ENCODE assay signal across 11 mouse cellular contexts in the genomic region with DNA sequence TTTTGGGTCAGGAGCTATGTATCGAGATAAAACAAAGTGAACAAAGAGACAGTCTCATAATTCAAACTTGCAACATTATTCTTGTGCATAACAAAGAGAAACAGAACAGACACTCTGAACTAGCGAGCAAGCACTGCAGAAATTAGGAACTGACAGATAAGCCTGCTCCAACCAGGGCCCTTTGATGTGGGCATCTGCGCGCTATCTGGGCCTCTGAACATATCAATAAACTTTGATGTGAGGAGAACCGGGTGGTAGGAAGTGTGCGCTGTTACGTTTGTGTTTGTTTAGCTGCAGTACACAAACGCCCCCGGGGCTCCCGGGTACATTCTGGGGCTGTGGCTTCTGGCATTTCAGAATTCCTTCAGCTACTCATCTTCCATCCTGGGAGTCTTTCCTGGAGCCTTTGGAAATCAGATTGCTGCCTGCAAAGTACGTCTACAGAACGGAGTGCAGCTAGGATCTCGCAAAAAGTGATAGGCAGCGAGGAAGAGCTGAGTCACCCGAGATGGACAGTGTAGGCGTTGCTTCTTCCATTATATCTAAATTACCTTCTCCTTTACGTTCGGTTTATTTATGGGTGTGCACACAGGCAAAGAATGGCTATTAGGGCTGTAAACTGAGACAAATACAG.
DNase-seq lines count a peak whose midpoint lies in the region; ATAC-seq and TF ChIP-seq lines count a peak whose summit lies in the region.
"Had no signal": no experiment of that assay in that cellular context is flagged by ENCODE, and none has a peak within 500 bp of the region (broad histone marks: within the 10 kb centered on the region; RNA-seq: fewer than 3 reads in every experiment).

No protein-coding gene starts in this region.

- no peaks in the 10 kb centered on the region for H3K9me3 ChIP-seq in heart, embryonic 15.5 days (replicated peaks)
- H3K9me3 ChIP-seq: liver, embryonic 13.5 days had no signal

- ATAC-seq in heart, embryonic 15.5 days (replicated peaks; ENCODE audit: insufficient number of reproducible peaks, insufficient read depth, low FRiP score, low read depth) = no peak
- ATAC-seq: forebrain, postnatal 0 days had no signal

- peak overlapping the region; percentile 35 for H3K27ac ChIP-seq in heart, embryonic 15.5 days
- no peak overlapping the region for H3K27ac ChIP-seq in spleen, adult 2 months (ENCODE audit: insufficient read depth, low read length)
- H3K27ac ChIP-seq: liver, embryonic 13.5 days had no signal

- H3K4me2 ChIP-seq in heart, embryonic 15.5 days = peak overlapping the region; percentile 16; the same call in 1 of the 2 replicates
- H3K4me2 ChIP-seq: liver, embryonic 13.5 days had no signal

- H3K4me1 ChIP-seq in heart, embryonic 15.5 days (replicated peaks) = peaks cover 36% of the 10 kb centered on the region
- H3K4me1 ChIP-seq in spleen, adult 2 months (ENCODE audit: control insufficient read depth, insufficient read depth, insufficient read length) = no peaks in the 10 kb centered on the region

- H3K36me3 ChIP-seq in heart, embryonic 15.5 days = no peaks in the 10 kb centered on the region
- no peaks in the 10 kb centered on the region for H3K36me3 ChIP-seq in spleen, adult 2 months (ENCODE audit: control insufficient read depth, insufficient read depth, low read length)
- H3K36me3 ChIP-seq: liver, embryonic 13.5 days had no signal

- no peak for DNase-seq in heart, postnatal 10 days
- peak; percentile 17 to 45 for DNase-seq in spleen, adult 2 months (ENCODE audit: low read depth in 1 of 2, low spot score in 2 of 2)
- DNase-seq in spleen, adult 18-20 months = no peak
- peak; percentile 24 to 56 for DNase-seq in lung, postnatal 4 days
- no peak for DNase-seq in cerebellum, adult 9-11 months
- no peak for DNase-seq in frontal cortex, postnatal 36 days (ENCODE audit: low spot score in 2 of 2)
- no peak for DNase-seq in layer of hippocampus, postnatal 10 days (ENCODE audit: low spot score in 2 of 2)
- DNase-seq: cerebellum, adult 2 months; forebrain, postnatal 0 days; liver, embryonic 13.5 days had no signal

- intact Hi-C loops in heart, postnatal 10 days (cut with DNase I) = loop anchor here (5.0 kb wide), 1 partner anchor 230 kb away; the partner anchor contains the start of gene Sipa1l2

- no peak for TF ChIP-seq CTCF in spleen, adult 2 months (IDR thresholded peaks at IDR 0.05; ENCODE audit: extremely low read depth, insufficient read depth, insufficient read length, insufficient replicate concordance)

- TF ChIP-seq POLR2A in spleen, adult 2 months (IDR thresholded peaks at IDR 0.05; ENCODE audit: low read depth, low read length) = no peak

- WGBS in heart, embryonic 15.5 days = 22% methylated on average over 18 of the region's 18 CpGs
- WGBS in spleen, adult 2 months = 58% methylated on average over 18 of the region's 18 CpGs

- H3K27me3 ChIP-seq in heart, embryonic 15.5 days = no peaks in the 10 kb centered on the region
- H3K27me3 ChIP-seq in spleen, adult 2 months (ENCODE audit: control insufficient read depth, insufficient read depth, low read length) = no peaks in the 10 kb centered on the region
- H3K27me3 ChIP-seq: liver, embryonic 13.5 days had no signal

- H3K9ac ChIP-seq in heart, embryonic 15.5 days = 0 out of 2 replicates have a peak overlapping the region, but pooled peaks have one; percentile 12
- H3K9ac ChIP-seq: forebrain, postnatal 0 days; liver, embryonic 13.5 days had no signal

- H3K4me3 ChIP-seq in heart, embryonic 15.5 days = no peak overlapping the region
- no peak overlapping the region for H3K4me3 ChIP-seq in spleen, adult 2 months (ENCODE audit: extremely low read depth, insufficient read depth, insufficient read length)
- H3K4me3 ChIP-seq: liver, embryonic 13.5 days had no signal

Comparison
In these comparisons a context has a peak if more than half of its experiments do, and no peak if none do; other contexts are left out.
1. DNase-seq: peak in spleen, adult 2 months (2 of 2) and lung, postnatal 4 days (2 of 2); none in heart, postnatal 10 days (0 of 2), spleen, adult 18-20 months (0 of 2), cerebellum, adult 9-11 months (single experiment), frontal cortex, postnatal 36 days (0 of 2) and layer of hippocampus, postnatal 10 days (0 of 2).